In genomic region chr5:44081108-44081507, GRCm38 (mm10) we compare ENCODE assay signal across 14 mouse cellular contexts. TPM values are rescaled to one million over a fixed set of nuclear protein-coding genes. Genes with fewer than 3 reads are reported as not detected.
"Had no signal": no experiment of that assay in that cellular context is flagged by ENCODE, and none has a peak within 500 bp of the region (broad histone marks: within the 10 kb centered on the region; RNA-seq: fewer than 3 reads in every experiment).

No protein-coding gene starts in this region.

- H3K9ac ChIP-seq: limb, embryonic 15.5 days; liver, embryonic 12.5 days; lung, embryonic 15.5 days; midbrain, embryonic 15.5 days; neural tube, embryonic 12.5 days had no signal

- ATAC-seq: liver, embryonic 12.5 days; midbrain, embryonic 15.5 days had no signal

- H3K9me3 ChIP-seq: limb, embryonic 15.5 days; liver, embryonic 12.5 days; lung, embryonic 15.5 days; midbrain, embryonic 10.5 days; midbrain, embryonic 15.5 days; neural tube, embryonic 12.5 days had no signal

- H3K4me3 ChIP-seq: limb, embryonic 15.5 days; liver, embryonic 12.5 days; lung, embryonic 15.5 days; midbrain, embryonic 10.5 days; midbrain, embryonic 15.5 days; neural tube, embryonic 12.5 days had no signal

- H3K36me3 ChIP-seq: limb, embryonic 15.5 days; liver, embryonic 12.5 days; lung, embryonic 15.5 days; midbrain, embryonic 15.5 days had no signal

- H3K27me3 ChIP-seq: limb, embryonic 15.5 days; liver, embryonic 12.5 days; lung, embryonic 15.5 days; midbrain, embryonic 15.5 days; neural tube, embryonic 12.5 days had no signal

- H3K4me1 ChIP-seq: liver, embryonic 12.5 days; lung, embryonic 15.5 days; midbrain, embryonic 10.5 days; midbrain, embryonic 15.5 days; neural tube, embryonic 12.5 days had no signal

- DNase-seq: kidney, adult 2 months; kidney, postnatal 25 days; lung, postnatal 4 days; right cerebral cortex, postnatal 4 days; spleen, adult 18-20 months; thymus, adult 18-20 months; thymus, postnatal 14 days had no signal

- H3K27ac ChIP-seq: limb, embryonic 15.5 days; liver, embryonic 12.5 days; lung, embryonic 15.5 days; midbrain, embryonic 10.5 days; midbrain, embryonic 15.5 days; neural tube, embryonic 12.5 days had no signal

- H3K4me2 ChIP-seq: limb, embryonic 15.5 days; liver, embryonic 12.5 days; lung, embryonic 15.5 days; midbrain, embryonic 15.5 days; neural tube, embryonic 12.5 days had no signal

RNA-seq across cellular contexts. Expression of gene Prom1, which starts 20.7 kb away (rescaled TPM):
- total RNA-seq: monocyte, adult 5-6 weeks had no signal
